ENCODE assay signal across 1 mouse cellular context in the genomic region with DNA sequence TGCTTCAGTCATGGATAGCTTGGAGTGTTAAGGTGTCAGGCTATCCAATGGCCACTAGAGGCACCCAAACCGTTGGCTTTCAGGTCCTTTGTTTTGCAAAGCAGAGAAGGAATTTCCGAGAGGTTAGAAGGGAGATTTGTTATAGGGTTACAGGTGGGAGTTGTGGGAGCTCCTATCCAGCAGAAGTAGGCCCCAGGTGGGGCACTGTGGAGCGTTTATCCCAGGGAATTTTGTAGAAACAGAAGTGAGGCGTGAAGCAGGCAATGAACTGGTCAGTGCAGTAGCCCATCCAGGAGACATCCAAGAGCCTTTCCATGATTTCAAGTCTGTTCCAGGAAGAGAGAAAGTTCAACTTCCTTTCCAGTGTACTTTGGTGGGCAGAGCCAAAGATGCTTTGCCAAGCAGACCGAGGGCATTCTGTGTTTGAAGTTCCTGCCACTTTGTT.
TF ChIP-seq lines count a peak whose summit lies in the region.

No protein-coding gene starts in this region.

TF ChIP-seq in CH12.LX, 34 proteins besides CTCF, POLR2A, EP300 and RAD21 (continued from another document):
- no peak for TF ChIP-seq MAFK (IDR thresholded peaks at IDR 0.05; ENCODE audit: insufficient replicate concordance, low read length)
- TF ChIP-seq BHLHE40 (IDR thresholded peaks at IDR 0.05; ENCODE audit: low read depth, low read length), result no peak
